Mouse (Mus musculus) liver, adult 2 months (tissue): ENCODE results near the gene Cyb5rl.

Experiments used
- CTCF ChIP-seq: fragments of 200-500 bp; IDR thresholded peaks from 2 replicates; pipeline ENCODE4 v1.5.1; 2011; ENCODE audit warnings: low read depth, low read length, control low read depth
- POLR2A ChIP-seq: fragments of 200-500 bp; IDR thresholded peaks from 2 replicates; pipeline ENCODE4 v1.6.1; 2011; ENCODE audit warnings: low read length, control low read depth; ENCODE audit not compliant: insufficient read depth; ENCODE audit errors: extremely low read depth

- TF ChIP-seq POLR2A (no peak), CTCF (no peak)
Observed at GRCm38 (mm10) chr4:107126891-107127524, 60.2 kb downstream of the Cyb5rl start.
